Mouse (Mus musculus) stomach, embryonic 15.5 days (tissue): ENCODE data around the gene Ahcy. TPM values are rescaled to one million over a fixed set of nuclear protein-coding genes. Genes with fewer than 3 reads are reported as not detected.
"Not testable (repeated sequence)": the region's sequence is repeated elsewhere in the genome, so short reads cannot be mapped to it uniquely, and the experiment has no call there.

Experiments
- ATAC-seq: fragments of 200-750 bp; cut with Nextera tagmentation; 2 replicates; pipeline ENCODE4 v1.8.0; 2017; ENCODE audit warnings: low read depth, moderate number of reproducible peaks, moderate TSS enrichment; ENCODE audit not compliant: insufficient read depth, low FRiP score
- H3K27ac ChIP-seq: fragments of 300-500 bp; sonication (generic); 2 replicates; pipeline ENCODE4 v1.5.1; 2015; ENCODE audit warnings: mild to moderate bottlenecking, inconsistent platforms
- H3K27me3 ChIP-seq: fragments of 300-500 bp; sonication (generic); replicated peaks from 2 replicates; pipeline ENCODE4 v1.6.1; 2015; ENCODE audit warnings: inconsistent platforms
- H3K36me3 ChIP-seq: fragments of 300-500 bp; sonication (generic); 2 replicates; pipeline ENCODE4 v1.6.1; 2015; ENCODE audit warnings: inconsistent platforms
- H3K4me1 ChIP-seq: fragments of 300-500 bp; sonication (generic); 2 replicates; pipeline ENCODE4 v1.6.1; 2015; ENCODE audit warnings: inconsistent platforms
- H3K4me2 ChIP-seq: fragments of 300-500 bp; sonication (generic); 2 replicates; pipeline ENCODE4 v1.6.1; 2015; ENCODE audit warnings: mild to moderate bottlenecking, inconsistent platforms
- H3K4me3 ChIP-seq: fragments of 300-500 bp; sonication (generic); replicated peaks from 2 replicates; pipeline ENCODE4 v1.5.1; 2015; ENCODE audit warnings: inconsistent platforms
- H3K9ac ChIP-seq: fragments of 300-500 bp; sonication (generic); 2 replicates; pipeline ENCODE4 v1.6.1; 2015; ENCODE audit warnings: inconsistent platforms
- H3K9me3 ChIP-seq: fragments of 300-500 bp; sonication (generic); 2 replicates; pipeline ENCODE4 v1.6.1; 2016; ENCODE audit warnings: inconsistent platforms
- WGBS: fragments of 180-500 bp; shearing (Covaris S2); methylation state at CpG from one replicate; pipeline ENCODE4 v1.1.7; 2015; 5-methylcytosine and 5-hydroxymethylcytosine counted together
- polyA plus RNA-seq: library from polyadenylated mRNA; unstranded; fragments of >200 nt; fragmentation: Nextera tagmentation; extraction: Ambion mirVana; gene quantifications from 2 replicates; pipeline ENCODE4 v1.2.1, GENCODE M21; 2015

The Ahcy gene
- polyA plus RNA-seq, 1 experiment from 2014 or later, result 63.5 TPM

DNA sequence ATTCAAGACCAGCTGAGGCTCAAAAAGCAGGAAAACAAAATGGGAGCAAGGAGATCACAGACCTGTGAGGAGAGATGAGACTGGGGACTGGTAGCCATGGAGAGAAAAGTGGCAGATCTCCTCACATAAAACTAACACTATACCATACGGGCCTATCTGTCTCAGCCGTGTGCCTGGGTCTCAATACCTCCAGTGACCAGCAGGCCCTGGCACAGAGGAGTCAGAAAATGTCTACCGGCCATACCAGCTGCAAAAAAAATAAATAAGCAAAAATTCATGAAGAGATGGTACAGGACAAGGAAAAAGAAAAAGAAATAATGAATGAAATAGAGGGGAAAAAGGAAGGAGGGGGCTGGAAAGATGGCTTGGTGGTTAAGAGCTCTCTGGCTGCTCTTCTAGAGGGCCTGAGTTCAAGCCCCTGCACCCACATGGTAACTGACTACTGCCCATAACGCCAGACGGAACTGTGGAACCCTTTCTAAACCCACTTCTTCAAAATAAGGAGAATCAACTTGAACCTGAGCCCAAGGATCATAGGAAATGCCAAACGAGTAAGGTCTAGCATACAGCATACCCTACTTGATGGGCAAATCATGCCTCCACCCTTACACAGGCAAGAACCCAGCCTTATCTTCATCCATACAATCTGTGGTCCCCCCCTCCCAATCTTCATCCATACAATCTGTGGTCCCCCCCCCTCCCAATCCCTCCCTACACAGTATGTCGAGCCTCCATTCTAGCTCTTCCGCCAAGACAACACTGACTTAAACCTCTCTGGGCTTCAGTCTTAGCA lies 1.7 kb downstream of the Ahcy start:
- H3K9ac ChIP-seq, result no peak overlapping the region

DNA sequence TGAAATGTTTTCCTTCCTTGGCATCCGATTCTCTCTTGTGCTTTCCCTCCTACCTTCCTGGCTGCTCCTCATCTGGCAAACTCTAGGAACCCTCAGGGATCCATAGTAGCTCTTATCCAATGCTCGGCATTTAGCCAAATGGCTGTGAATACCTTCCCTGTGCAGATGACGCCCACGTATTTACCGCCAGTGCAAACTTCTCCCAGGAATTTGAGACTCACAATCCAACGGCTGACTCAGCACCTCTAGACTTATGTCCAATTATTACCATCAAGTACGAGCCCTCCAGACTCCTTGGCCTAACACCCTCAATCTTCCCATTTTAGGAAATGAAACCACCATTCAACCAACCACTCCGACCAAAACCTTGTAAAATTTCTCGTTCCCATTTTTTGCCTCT lies 3.3 kb downstream of the Ahcy start:
- Histone ChIP-seq H3K36me3 (peaks cover 21% of the 10 kb centered on the region; the same call in 1 of the 2 replicates), H3K4me1 (peaks cover 22% of the 10 kb centered on the region), H3K9ac (no peak overlapping the region), H3K4me2 (no peak overlapping the region), H3K4me3 (no peak overlapping the region), H3K27me3 (no peaks in the 10 kb centered on the region), H3K27ac (no peak overlapping the region), H3K9me3 (no peaks in the 10 kb centered on the region)
- ATAC-seq, result no peak
- 81% methylated on average over 9 of the region's 9 CpGs for WGBS

More for the DNA sequence above, 1.7 kb downstream of the Ahcy start:
- no peak overlapping the region for H3K4me3 ChIP-seq
- no peaks in the 10 kb centered on the region for H3K9me3 ChIP-seq
- H3K4me1 ChIP-seq, result peaks cover 22% of the 10 kb centered on the region
- no peak for ATAC-seq
- no peak overlapping the region for H3K27ac ChIP-seq
- peaks cover 8% of the 10 kb centered on the region; the same call in 1 of the 2 replicates for H3K36me3 ChIP-seq
- H3K4me2 ChIP-seq, result peak overlapping the region; percentile 72
- WGBS, result 87% methylated on average over 8 of the region's 8 CpGs
- H3K27me3 ChIP-seq, result no peaks in the 10 kb centered on the region

DNA sequence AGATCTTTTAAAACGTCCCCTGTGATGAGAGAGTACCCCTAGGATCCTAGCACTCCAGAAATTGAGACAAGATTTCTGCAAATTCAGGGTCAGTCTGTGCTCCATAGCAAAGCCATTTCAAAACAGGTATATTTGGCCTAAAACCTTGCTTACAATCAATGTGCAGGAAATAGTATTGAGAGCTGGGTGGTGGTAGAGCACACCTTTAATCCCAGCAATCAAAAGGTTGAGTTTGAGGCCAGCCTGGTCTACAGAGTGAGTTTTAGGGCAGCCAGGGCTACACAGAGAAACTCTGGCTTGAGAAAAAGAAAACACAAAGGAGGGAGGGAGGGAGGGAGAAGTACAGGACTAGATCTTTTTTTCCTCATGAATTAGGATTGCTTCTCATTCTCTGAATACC lies 16.9 kb downstream of the Ahcy start:
- ATAC-seq, result no peak
- no peaks in the 10 kb centered on the region for H3K9me3 ChIP-seq
- WGBS, result 53% methylated on average over 1 of the region's 1 CpGs
- peaks cover 9% of the 10 kb centered on the region for H3K36me3 ChIP-seq
- H3K4me2 ChIP-seq, result no peak overlapping the region
- no peak overlapping the region for H3K4me3 ChIP-seq
- no peak overlapping the region for H3K9ac ChIP-seq
- no peak overlapping the region for H3K27ac ChIP-seq
- no peaks in the 10 kb centered on the region for H3K4me1 ChIP-seq
- H3K27me3 ChIP-seq, result no peaks in the 10 kb centered on the region

DNA sequence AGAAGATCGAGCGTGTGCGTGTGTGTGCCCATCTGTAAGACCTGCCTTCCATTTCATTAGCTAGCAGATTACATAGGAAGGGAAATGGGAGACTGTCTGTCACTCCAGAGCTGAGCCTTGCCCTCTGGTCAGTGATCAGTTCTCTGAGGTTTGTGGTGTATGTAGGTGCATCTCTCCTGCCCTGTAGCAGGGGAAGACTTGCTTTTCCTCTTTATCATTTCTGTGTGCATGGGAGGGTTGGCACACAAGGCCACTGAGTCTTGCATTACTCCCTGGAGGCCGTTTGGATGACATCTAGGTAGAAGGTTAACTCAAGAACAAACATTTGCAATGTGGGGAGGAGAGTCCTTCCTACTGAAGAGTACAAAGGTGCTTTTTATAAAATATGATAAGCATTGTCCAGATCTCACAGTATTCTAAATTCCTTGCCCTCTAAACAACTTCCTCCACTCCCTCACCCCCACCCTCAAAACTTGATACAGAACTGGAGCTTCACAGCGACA lies 18.2 kb downstream of the Ahcy start:
- Histone ChIP-seq H3K4me1 (0 out of 2 replicates have a peak, but pooled peaks cover 5% of the 10 kb centered on the region), H3K4me3 (no peak overlapping the region), H3K4me2 (no peak overlapping the region), H3K9ac (no peak overlapping the region), H3K27ac (no peak overlapping the region), H3K9me3 (no peaks in the 10 kb centered on the region), H3K36me3 (peaks cover 7% of the 10 kb centered on the region; the same call in 1 of the 2 replicates), H3K27me3 (no peaks in the 10 kb centered on the region)
- WGBS, result 51% methylated on average over 5 of the region's 5 CpGs
- no peak for ATAC-seq

DNA sequence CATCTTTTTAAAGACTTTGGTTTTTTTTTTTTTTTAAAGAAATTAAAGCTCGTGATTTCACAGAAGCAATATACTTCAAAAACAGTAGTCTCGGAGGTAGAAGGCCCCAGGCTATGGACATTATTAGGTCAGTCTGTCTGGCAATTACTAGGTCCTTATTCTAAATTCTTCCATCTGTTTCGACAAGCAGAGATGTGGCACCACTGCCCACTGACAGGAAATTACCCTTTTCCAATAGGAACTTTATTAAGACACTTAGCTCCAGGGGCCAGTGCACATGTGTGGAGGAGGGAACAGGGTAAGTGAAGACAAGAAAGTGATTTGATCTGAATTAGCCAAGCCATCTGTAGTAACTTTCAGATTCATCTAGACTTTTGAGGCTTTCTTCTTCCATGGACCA lies 19.6 kb downstream of the Ahcy start:
- WGBS, result 73% methylated on average over 3 of the region's 3 CpGs
- Histone ChIP-seq H3K9ac (no peak overlapping the region), H3K4me3 (no peak overlapping the region), H3K4me1 (peaks cover 11% of the 10 kb centered on the region; the same call in 1 of the 2 replicates), H3K27me3 (no peaks in the 10 kb centered on the region), H3K36me3 (peaks cover 7% of the 10 kb centered on the region; the same call in 1 of the 2 replicates), H3K9me3 (no peaks in the 10 kb centered on the region), H3K4me2 (no peak overlapping the region), H3K27ac (no peak overlapping the region)
- no peak for ATAC-seq

DNA sequence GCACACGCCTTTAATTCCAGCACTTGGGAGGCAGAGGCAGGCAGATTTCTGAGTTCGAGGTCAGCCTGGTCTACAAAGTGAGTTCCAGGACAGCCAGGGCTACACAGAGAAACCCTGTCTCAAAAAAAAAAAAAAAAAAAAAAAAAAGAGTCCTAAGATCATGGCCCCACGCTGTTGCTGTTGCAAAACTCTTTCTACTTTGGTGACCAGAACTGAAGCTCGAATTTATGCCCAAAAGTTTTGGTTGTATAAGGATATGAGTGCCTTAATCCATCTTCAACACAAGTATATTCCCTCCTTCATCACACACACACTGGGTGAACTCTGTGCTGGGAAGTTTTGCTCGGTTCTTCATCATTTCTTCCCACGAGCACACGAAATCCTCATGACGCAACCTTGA lies 20.8 kb downstream of the Ahcy start:
- WGBS, result 90% methylated on average over 8 of the region's 8 CpGs
- H3K36me3 ChIP-seq, H3K27me3 ChIP-seq, H3K27ac ChIP-seq, ATAC-seq, H3K4me3 ChIP-seq, H3K9me3 ChIP-seq, H3K9ac ChIP-seq, H3K4me2 ChIP-seq: not testable (repeated sequence)
- peaks cover 11% of the 10 kb centered on the region; the same call in 1 of the 2 replicates for H3K4me1 ChIP-seq

DNA sequence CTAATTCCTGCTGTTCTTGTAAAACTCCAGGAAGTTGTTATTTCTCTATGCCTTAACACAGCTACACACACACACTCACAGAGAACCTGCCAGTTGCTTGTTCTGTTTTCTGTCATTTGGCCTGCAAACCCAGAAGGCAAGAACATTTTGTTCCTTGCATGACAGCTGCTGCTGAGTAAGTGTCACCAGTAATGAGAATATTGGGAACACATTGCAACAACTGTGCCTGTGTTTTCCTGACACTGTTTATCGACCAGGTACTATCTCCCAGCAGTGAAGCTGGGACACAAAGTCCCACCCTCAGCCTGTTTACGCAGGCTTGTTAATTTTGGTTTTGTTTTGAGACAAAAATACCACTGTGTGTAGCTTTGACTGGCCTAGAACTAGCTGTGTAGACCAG lies 21.6 kb downstream of the Ahcy start:
- 81% methylated on average over 2 of the region's 2 CpGs for WGBS
- Histone ChIP-seq H3K4me2 (no peak overlapping the region), H3K4me3 (no peak overlapping the region), H3K27ac (no peak overlapping the region), H3K36me3 (no peaks in the 10 kb centered on the region), H3K9ac (no peak overlapping the region), H3K27me3 (no peaks in the 10 kb centered on the region), H3K4me1 (peaks cover 11% of the 10 kb centered on the region; the same call in 1 of the 2 replicates), H3K9me3 (no peaks in the 10 kb centered on the region)
- ATAC-seq, result no peak

DNA sequence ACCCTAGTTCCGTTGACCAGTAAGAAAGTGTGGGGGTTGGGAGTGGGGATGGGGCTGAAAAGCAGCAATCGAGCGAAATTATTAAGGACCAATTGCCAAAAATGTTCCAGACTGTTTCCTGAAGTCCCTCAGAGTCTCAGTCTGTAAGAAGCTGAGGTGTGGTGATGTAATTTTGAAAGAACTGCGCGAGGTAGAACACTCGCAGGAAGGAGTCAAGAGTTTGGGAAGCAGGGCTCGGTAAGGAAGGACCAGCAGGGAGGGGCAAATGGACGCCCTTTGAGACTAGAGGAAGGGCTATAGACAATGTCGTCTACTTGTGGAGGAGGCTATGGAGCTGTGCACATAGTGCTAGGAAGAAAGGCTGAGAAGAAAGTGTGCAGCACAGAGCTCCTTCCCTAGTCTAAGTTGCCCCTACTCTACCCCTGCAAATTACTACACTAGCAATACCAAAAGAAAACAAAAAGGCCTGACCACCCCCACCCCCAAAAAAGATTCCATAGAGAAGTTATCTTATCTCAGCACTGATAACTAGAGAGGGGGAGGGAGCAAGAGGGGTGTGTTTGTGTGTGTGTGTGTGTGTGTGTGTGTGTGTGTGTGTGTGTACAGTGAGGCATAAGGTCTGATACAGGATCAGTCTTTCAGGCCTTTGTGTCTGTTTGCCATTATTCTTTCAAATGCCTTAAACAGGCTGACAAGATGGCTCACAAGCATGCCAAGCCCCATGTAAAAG lies 22.5 kb downstream of the Ahcy start:
- no peak for ATAC-seq
- peak overlapping the region; percentile 47 for H3K4me3 ChIP-seq
- peak overlapping the region; percentile 84 for H3K27ac ChIP-seq
- WGBS, result 15% methylated on average over 9 of the region's 9 CpGs
- H3K27me3 ChIP-seq, result no peaks in the 10 kb centered on the region
- no peaks in the 10 kb centered on the region for H3K36me3 ChIP-seq
- peaks cover 11% of the 10 kb centered on the region; the same call in 1 of the 2 replicates for H3K4me1 ChIP-seq
- no peaks in the 10 kb centered on the region for H3K9me3 ChIP-seq
- 0 out of 2 replicates have a peak overlapping the region, but pooled peaks have one; percentile 6 for H3K9ac ChIP-seq
- peak overlapping the region; percentile 74 for H3K4me2 ChIP-seq

DNA sequence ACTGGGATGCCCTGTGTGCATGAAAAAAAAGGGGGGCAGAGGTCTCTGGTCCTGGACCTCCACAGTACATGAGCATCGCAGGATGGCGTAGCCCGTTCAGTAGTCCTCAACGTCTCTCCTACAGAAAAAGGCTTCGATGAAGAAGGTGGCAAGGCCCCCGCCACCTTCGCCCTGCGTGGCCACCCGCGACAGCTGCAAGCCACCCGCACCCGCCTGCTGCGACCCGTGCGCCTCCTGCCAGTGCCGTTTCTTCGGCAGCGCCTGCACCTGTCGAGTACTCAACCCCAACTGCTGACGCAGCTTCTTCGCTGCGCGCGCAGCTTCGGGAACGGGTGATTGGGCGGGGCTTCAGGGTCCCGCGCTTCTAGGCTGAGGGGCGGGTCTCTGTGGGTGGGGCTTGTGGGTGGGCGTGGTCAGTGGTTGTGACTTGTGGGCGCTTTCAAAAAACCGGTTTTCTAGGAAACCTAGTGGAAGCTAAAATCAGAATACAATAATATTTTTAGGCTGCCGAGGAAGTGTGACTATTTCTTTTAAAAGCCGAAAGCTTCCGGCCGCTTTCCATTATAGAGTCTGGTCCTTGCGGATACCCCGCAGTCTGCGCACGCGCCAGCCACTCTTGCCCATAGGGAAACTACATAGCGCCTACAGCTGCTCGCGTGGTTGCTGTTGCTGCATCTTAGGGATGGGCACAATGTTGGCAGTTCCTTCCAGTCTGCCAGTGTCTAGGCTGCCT lies 23.6 kb downstream of the Ahcy start:
- no peaks in the 10 kb centered on the region for H3K36me3 ChIP-seq
- H3K4me2 ChIP-seq, result peak overlapping the region; percentile 74
- H3K4me1 ChIP-seq, result peaks cover 11% of the 10 kb centered on the region; the same call in 1 of the 2 replicates
- H3K4me3 ChIP-seq, result peak overlapping the region; percentile 47
- H3K27ac ChIP-seq, result peak overlapping the region; percentile 84
- WGBS, result under 1% methylated on average over 45 of the region's 45 CpGs
- H3K27me3 ChIP-seq, result no peaks in the 10 kb centered on the region
- no peaks in the 10 kb centered on the region for H3K9me3 ChIP-seq
- ATAC-seq, result peak; percentile 92
- H3K9ac ChIP-seq, result peak overlapping the region; percentile 6; the same call in 1 of the 2 replicates

DNA sequence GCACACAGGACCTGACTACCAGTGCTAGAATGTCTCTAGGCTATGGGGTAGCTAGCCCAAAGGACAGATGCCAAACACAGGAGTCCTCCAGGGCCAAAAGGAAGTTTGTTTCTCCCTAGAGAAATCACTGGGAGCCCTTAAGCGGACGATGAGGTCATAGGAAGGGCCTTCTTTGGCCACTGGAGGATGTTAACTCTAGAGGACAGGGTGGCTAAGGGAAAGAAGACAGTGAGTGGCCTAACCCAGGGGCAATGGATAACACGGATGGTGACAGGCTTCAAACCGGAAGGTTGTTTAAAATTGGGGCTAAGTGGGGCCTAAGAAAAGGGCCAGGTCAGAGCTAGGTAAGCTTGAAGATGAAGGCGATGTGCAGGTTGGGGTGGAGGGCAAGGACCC lies 24.2 kb downstream of the Ahcy start:
- Histone ChIP-seq H3K36me3 (no peaks in the 10 kb centered on the region), H3K9ac (no peak overlapping the region), H3K4me3 (peak overlapping the region; percentile 47), H3K4me2 (peak overlapping the region; percentile 74), H3K4me1 (peaks cover 11% of the 10 kb centered on the region; the same call in 1 of the 2 replicates), H3K9me3 (no peaks in the 10 kb centered on the region), H3K27ac (peak overlapping the region; percentile 84; the same call in 1 of the 2 replicates), H3K27me3 (no peaks in the 10 kb centered on the region)
- 16% methylated on average over 5 of the region's 5 CpGs for WGBS
- ATAC-seq, result no peak

DNA sequence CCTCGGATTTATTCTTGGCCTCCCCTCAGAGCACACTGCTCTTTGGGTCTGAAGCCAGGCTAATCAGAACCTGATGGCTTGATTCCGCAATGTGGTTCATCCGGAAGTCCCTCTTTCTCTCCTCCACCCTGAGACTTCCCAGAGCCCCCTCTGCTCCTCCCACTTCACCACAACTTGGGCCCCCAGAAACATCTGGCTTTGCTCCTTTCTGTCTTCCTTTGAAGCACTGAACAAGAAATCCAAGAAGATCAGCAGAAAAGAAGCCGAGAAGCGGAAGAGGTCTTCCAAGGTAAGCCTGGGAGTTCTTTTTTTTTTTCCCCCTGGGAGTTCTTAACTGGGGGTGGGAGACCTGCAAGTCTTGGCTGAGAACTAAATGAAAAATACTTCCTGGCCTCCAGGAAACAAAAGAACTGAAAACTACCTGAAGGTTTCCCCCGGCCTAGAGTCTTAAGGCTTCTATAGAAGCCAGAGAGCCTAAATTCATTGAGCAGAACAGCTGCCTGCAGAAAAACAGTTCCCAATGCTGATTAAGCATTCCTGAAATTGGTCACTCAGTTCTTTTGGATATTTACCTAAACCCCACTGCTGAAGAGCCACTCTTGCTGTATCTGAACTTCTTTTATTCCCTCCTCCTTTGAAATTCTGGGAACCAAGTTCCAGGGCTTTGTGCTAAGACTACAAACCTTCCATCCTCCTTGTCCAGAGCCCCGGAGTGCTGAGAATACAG lies 26.7 kb downstream of the Ahcy start:
- H3K9me3 ChIP-seq, result no peaks in the 10 kb centered on the region
- 48% methylated on average over 7 of the region's 7 CpGs for WGBS
- no peak overlapping the region for H3K4me2 ChIP-seq
- ATAC-seq, result no peak
- peak overlapping the region; percentile 55; the same call in 1 of the 2 replicates for H3K27ac ChIP-seq
- no peaks in the 10 kb centered on the region for H3K27me3 ChIP-seq
- no peak overlapping the region for H3K4me3 ChIP-seq
- H3K36me3 ChIP-seq, result no peaks in the 10 kb centered on the region
- peaks cover 11% of the 10 kb centered on the region; the same call in 1 of the 2 replicates for H3K4me1 ChIP-seq
- H3K9ac ChIP-seq, result no peak overlapping the region
